Mouse (Mus musculus): Measurements from ENCODE around the gene Naaladl2.

- TF ChIP-seq EP300 (IDR thresholded peaks at IDR 0.05; ENCODE audit: low read depth) (no peak), CTCF (IDR thresholded peaks at IDR 0.05; ENCODE audit: low read depth) (no peak)
These were observed 453.7 kb downstream of the Naaladl2 start for GRCm38 (mm10) chr3:24690162-24690915.
